Mouse (Mus musculus) liver (tissue): Measurements from ENCODE around the gene Capzb.
A peak's percentile ranks its signal among the peaks of the same experiment; 100 is the strongest.

Experiments used
- DNase-seq: peaks from one replicate; pipeline ENCODE4 v3.0.0-alpha.2; 2020; ENCODE audit warnings: mixed read lengths

Capzb gene

GRCm38 (mm10) chr4:139310899-139311701 is 118.4 kb downstream of the Capzb start:
- no peak for DNase-seq

- DNase-seq: no peak
Observed at GRCm38 (mm10) chr4:139311707-139312106, 119.0 kb downstream of the Capzb start.

DNA sequence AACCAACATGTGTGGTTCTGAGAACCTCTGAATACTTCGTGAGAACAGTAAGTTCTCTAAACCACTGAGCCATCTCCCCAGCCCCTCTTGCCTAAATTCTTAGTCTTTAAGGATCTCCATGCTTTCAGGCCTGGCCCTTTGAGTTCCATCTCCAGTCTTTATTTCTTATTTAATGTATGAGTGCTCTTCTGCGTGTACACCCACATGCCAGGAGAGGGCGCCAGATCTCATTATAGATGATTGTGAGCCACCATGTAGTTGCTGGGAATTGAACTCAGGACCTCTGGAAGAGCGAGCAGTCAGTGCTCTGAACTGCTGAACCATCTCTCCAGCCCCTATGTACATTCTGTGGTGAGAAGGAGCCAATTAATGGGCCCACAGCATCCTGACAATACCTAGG is 119.9 kb downstream of the Capzb start:
- peak; percentile 62 for DNase-seq

- no peak for DNase-seq
Observed at GRCm38 (mm10) chr4:139318449-139318848, 125.8 kb downstream of the Capzb start.

- DNase-seq: no peak
Observed at GRCm38 (mm10) chr4:139319740-139320139, 127.0 kb downstream of the Capzb start.

- DNase-seq: peak; percentile 97
Observed at GRCm38 (mm10) chr4:139330605-139331004, 137.9 kb downstream of the Capzb start.

GRCm38 (mm10) chr4:139334631-139335295 is 142.1 kb downstream of the Capzb start:
- peak; percentile 54 for DNase-seq

DNA sequence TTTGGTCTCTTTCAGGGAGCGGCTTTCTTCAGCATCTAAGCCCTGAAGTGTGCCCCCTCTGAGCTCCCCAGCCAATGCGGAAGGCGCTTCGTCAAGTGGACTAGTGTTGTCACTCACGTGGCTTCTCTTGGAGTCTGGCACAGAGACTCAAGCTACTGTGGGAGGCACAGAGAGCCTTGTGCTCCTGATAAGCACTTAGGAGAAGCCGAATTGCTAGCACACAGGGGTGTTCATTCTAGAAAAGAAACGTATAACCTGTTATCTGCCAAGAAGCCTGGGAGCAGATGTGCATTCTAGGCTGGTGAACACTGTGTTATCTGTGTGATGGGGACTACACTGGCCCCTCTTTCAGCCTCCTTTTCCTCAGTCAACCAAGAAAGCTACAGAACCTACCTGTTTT is 142.8 kb downstream of the Capzb start:
- peak; percentile 83 for DNase-seq

DNA sequence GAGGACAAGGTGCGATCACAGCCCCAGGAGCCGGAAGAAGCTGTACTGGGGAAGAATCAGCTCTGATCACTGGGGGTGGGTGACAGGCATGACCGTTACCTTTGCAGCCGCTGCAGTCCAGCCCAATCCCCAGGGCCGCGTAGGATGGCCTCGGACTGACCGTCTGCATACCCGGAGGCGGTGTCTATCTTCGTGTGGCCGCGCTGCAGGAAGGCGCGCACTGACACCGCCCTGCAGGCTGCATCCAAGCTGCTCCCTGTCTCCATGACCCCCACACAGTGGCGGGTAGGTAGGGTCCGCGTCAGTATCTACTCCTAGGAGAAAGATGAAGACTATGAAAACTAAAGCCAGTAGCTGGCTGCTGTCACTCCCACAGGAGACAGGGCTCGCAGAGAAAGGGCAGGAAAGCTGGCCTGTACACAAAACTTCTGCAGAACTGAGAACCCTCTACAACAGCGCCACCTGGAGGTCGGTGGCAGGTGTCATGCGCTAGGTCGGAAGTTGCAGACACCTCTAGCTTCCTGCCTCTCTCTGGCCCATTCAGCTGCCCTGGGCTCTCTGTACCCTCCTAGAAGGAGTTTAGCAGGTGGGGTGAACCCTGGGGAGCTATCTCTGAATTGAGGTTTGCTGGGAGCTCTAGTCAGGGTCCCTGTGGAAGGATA is 144.3 kb downstream of the Capzb start:
- peak; percentile 94 for DNase-seq

DNA sequence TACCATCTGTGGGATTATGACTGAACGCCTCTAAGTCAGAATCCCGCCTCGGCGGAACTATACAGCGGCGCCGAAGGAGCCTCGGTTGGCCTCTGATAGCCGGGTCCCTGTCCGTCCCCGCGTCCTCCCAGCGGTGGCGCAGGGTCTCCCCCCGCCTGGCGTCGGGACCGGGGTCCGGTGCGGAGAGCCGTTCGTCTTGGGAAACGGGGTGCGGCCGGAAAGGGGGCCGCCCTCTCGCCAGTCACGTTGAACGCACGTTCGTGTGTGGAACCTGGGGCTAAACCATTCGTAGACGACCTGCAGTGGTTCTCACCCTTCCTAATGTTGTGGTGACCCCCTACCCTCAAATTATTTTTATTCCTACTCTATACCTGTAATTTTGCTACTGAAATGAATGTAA is 145.4 kb downstream of the Capzb start:
- DNase-seq: no peak

- DNase-seq: no peak
Observed at GRCm38 (mm10) chr4:139340835-139341234, 148.1 kb downstream of the Capzb start.
